Mouse (Mus musculus): ENCODE results near the gene Chd4.

GRCm38 (mm10) chr6:125097346-125097689 is 1.5 kb downstream of the Chd4 start:
- TF ChIP-seq TAL1 (IDR thresholded peaks at IDR 0.05; ENCODE audit: low read length): no peak
- TF ChIP-seq GATA1 (IDR thresholded peaks at IDR 0.05; ENCODE audit: low read length): no peak
